Mouse (Mus musculus) lung, adult 18-20 months (tissue): Measurements from ENCODE around the gene Dnase2b.
A peak's percentile ranks its signal among the peaks of the same experiment; 100 is the strongest.

Source experiments
- DNase-seq, 2 experiments: peaks; one replicate each; pipeline ENCODE4 v3.0.0; 2022; ENCODE audit warnings: mixed read lengths in 2 of 2

The Dnase2b gene

GRCm38 (mm10) chr3:146615496-146615895, at the start of gene Dnase2b:
Gene Dnase2b (minus strand): TSS chr3:146615596.
- no peak for DNase-seq

GRCm38 (mm10) chr3:146661907-146662306, 46.5 kb upstream of the Dnase2b start:
- no peak for DNase-seq

- DNase-seq, result no peak
Observed at GRCm38 (mm10) chr3:146661001-146661400, 45.6 kb upstream of the Dnase2b start.

GRCm38 (mm10) chr3:146659321-146659720, 43.9 kb upstream of the Dnase2b start:
- no peak for DNase-seq

GRCm38 (mm10) chr3:146658061-146658639, 42.8 kb upstream of the Dnase2b start:
- DNase-seq, result no peak

DNA sequence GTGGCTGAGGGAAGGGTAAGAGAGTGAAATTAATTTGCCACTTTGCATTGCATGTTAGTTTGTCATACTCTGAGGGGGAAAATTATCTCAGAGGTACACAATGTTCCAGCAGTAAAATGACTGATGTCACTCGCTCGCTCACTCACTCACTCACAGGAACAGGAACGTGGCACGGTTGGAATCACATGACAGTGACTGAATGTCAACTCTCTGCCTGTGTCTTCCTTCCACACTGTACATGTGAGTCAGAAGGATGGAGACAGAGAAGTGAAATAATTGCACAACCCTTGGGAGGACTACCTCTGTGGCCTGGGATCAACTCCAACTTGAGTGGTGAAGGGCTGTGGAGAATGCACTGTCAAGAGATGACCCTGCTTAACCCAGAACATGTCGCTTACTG, 42.0 kb upstream of the Dnase2b start:
- peak in 1 of 2 experiments; percentile 4 for DNase-seq

- DNase-seq, result no peak
Observed at GRCm38 (mm10) chr3:146655111-146655577, 39.7 kb upstream of the Dnase2b start.

DNA sequence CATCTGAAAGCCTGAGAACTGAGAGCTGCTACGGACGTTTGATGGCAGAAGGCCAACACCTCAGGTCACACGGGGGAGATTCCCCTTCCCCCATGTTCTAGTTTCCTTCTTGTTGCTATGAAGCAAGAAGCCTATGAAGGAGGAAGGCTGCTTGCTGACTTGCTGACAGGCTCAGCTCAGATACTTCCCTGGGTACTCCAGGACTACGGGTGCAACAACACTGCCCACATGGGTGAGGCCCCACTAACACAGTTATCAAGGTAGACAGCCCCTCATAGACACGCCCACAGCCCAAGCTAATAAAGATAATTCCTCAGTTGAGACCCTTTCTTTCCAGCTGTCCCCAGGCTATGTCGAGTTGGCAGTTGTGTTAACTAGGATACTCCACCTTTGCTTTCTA, 38.3 kb upstream of the Dnase2b start:
- DNase-seq, result no peak

- no peak for DNase-seq
Observed at GRCm38 (mm10) chr3:146652431-146652830, 37.0 kb upstream of the Dnase2b start.

GRCm38 (mm10) chr3:146651217-146651616, 35.8 kb upstream of the Dnase2b start, which contains the start of gene 4930503B20Rik:
Gene 4930503B20Rik (minus strand): TSS chr3:146651317.
- DNase-seq, result no peak

DNA sequence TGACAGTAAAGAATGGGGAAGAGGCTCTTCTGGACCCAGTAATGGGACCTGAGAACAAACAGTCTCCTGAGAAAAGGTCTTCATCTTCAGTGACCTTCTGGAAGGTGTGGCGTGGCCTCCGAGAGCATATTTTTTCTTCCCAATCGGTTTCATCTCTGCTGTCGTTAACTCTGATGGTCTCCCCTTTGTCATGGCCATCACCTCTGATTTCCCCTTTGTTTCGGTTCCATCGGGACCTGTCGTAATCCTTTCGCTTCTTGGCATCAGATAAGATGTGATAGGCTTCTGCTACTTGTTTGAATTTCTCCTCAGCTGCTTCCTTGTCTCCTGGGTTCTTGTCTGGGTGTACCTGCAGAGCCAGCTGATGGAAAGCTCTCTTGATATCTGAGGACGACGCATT, 35.3 kb upstream of the Dnase2b start:
- DNase-seq, result no peak

DNA sequence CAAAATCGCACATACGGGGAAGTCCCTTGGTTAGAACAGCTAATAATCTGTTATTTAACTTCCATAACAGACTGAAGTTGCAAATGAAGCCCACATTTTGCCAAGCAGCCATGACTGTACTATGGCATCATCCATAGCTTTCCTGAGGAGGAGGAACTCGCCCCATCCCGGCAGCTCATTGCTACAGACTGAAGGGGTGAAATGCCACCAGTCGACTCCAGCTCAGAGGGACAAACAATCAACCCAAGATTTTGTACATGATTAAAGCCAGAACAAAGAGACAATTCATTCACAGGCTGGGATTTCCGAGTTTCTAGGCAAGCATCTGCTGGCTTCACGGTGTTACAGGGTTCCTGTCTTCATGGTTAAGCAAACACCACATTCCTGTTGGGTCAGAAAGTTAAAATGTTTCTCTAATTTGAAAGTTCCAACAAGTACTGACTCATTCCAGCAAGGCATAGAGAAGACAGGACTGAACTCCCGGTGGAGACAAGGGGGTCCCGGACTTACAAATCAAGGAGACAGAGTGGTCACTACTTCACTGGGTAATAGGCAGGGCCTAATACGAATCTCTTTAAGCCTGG, 34.0 kb upstream of the Dnase2b start:
- DNase-seq, result no peak

- DNase-seq, result no peak
Observed at GRCm38 (mm10) chr3:146641818-146642427, 26.5 kb upstream of the Dnase2b start.

DNA sequence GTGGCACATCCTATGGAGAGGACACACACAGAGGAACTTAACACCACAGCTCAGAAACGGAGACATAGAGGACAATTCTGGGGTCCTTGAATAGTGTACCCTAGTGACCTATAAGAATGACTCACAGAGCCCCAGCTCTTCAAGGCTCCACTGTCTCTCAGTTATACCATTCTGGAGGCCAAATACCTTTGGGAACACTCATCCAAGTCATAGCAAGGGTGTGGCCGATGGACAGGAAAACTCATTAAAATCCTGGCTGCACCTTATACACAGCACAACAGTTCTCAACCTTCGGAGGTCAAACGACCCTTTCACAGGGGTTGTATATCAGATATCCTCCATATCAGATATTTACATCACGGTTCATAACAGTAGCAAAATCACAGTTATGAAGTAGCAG, 17.1 kb upstream of the Dnase2b start:
- no peak for DNase-seq

DNA sequence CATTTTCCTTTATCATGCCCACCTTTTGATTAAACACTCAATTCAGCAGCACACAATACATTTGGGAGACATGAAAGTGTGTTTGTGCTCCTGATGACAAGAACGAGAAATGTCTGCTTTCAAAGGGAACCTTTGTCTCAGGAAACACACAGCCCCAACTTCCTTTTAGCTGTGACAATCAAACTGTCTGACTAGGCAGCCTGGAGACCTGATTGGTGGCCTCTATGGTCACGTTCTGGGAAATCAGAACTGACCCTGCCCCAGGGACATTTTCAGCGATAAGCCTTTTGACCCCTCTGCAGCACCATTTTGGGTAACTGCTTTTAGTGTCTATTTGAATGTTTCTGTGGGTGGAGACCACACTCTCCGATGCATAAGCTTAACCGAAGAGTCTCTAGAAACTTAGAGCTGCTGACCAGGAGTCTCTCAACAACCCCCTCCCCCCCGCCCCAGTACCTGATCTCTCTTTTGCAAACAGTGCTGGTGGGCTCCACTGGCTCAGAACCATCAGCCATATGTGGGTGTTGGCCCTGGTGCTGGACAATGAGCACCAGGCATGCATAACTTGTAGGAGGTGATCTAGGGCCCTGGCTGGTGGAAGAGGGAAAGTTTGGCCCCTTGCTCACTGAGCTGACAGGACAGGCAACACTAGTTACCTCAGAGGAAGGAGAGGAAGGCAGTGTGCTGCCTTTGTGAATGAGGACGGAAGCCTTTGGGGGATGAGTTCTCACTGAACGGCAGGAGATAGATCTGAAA, 13.0 kb upstream of the Dnase2b start:
- no peak for DNase-seq

- no peak for DNase-seq
Observed at GRCm38 (mm10) chr3:146625766-146626165, 10.4 kb upstream of the Dnase2b start.

DNA sequence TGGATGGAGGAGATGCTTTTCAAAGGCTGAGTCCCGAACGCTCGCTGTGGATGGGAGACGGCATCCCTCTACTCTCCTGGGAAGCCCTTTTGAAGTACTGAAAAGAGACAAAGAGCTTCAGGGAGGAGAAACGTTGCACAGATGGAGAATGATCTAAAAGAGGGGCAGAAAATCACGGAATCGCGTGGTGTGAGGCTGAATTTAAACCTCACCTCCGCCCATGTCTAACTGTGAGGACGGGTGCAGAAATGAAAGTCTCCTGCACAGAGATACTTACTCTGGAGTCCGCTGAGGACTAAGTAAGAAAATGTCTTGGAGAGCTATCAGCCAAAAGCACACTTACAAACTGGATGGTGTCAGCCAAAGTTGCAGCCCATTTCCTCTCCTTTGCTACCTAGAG, 6.6 kb upstream of the Dnase2b start:
- DNase-seq, result no peak

GRCm38 (mm10) chr3:146620555-146621249, 5.3 kb upstream of the Dnase2b start:
- no peak for DNase-seq

DNA sequence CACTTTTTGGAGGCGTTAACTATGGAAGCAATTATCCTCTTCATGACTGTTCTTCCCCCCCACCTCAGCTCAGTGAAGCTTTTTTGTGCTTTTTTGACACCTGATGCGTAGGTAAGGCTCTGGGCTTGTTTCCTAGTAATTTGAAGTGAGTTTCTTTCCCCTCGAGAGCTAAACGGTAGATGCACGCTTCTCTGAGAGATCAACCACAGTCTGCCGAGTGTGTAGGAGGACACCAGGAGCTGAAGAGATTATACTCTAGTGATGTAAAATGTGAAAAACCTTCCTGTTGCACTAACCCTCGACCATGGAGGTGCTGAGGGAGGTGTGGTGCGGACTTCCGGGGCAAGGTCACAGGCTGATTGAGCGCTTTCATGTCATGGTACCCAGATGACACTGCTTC, 4.7 kb upstream of the Dnase2b start:
- DNase-seq, result no peak

DNA sequence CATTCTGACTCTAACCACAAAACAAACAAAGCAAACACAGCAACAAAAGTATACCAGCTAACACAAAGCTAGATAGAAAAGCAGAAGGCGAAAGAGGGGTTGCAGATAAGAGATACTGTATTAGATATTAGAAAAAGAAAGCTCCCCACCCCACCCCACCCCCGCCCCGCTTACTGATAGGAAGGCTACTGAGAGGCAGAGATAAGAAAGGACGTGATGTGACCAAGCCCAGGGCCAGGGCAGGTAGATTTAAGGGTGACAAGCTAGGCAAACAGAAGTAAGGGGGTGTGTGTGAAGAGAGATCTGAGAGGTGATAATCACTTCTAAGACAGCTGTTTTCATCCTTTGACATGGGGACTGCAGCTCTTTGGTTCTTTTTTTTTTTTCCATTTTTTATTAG, 3.0 kb upstream of the Dnase2b start:
- no peak for DNase-seq

DNA sequence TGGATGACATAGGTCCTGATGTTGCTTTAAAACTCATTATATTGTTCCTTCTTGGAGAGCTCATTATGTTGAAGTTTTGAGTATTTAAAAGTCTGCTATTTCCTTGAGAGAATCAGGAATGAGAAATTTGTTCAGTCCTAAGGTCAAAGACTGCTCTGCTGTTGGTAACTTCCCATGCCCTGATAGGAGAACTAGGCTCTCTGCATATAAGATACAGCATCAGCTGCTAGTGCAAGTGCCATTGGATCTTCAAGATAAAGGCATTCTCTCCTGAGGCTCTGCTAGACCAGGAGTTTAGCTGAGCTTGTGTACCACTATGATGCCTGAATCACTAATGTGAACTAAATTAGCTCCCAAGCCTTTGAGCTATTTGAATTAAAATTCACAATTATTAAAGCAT, 2.5 kb upstream of the Dnase2b start:
- DNase-seq, result no peak

DNA sequence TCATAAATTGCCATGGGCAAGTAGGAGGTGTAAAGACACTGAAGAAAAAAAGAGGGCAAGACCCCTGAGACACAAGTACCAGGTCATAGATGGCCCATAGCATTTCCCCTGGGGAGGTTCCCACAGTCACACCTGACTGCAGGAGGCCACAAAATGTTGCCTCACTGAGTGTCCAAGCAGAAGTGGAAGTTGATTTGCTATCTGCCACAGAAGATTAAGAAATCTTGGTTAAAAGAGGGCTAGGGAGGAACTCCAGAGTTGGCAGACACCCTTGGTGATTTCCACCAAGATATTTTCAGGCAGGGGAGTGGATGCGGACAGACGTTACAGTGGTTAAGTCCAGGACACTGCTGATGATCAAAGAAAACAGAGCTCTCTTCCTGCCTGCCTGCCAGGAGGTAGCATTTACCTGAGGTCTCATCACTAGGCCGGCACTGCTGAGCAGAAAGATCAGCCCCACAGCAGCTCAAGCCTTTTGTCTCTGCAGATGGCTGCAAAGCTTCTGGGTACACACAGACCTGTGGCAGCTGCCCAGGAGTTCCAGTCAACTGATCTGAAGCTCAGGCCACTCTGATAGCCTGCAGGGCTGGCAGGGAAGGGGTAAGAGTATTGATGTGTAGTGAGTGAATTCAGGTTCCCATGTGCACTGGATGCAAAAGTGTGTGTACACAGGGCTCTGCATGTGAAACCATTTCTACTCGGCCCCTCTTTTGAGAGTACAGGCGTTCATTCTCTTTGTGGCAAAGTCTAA, 1.3 kb upstream of the Dnase2b start:
- DNase-seq, result no peak
